Mouse (Mus musculus) gastrocnemius, postnatal 4 days (tissue): Measurements from ENCODE around the gene Olfr223. TPM values are rescaled to one million over a fixed set of nuclear protein-coding genes. Genes with fewer than 3 reads are reported as not detected.
"Not testable (repeated sequence)": the region's sequence is repeated elsewhere in the genome, so short reads cannot be mapped to it uniquely, and the experiment has no call there.

Source experiments
- DNase-seq, 2 experiments: peaks; one replicate each; pipeline ENCODE4 v3.0.0; 2021 to 2022; ENCODE audit warnings: low spot score in 2 of 2, mixed read lengths in 2 of 2
- long read RNA-seq, 2 experiments: library from polyadenylated mRNA; stranded (forward); transcript quantifications; one replicate each; pipeline ENCODE4 v2.0.0; 2021
- total RNA-seq, 2 experiments: library from RNA; stranded (reverse); gene quantifications; 2 replicates each; pipeline ENCODE4 v1.2.3; 2021

The Olfr223 gene
- total RNA-seq: not detected
- long read RNA-seq, experiment 1: 0 reads
- long read RNA-seq, experiment 2: 0 reads

- DNase-seq: no peak
Measured at GRCm38 (mm10) chr11:59593189-59593588, at the start of gene Olfr223. Gene Olfr223 (minus strand): TSS chr11:59593289.

- no peak for DNase-seq
Measured at GRCm38 (mm10) chr11:59642420-59642819, 49.3 kb upstream of the Olfr223 start.

- no peak for DNase-seq
Measured at GRCm38 (mm10) chr11:59641227-59641626, 48.1 kb upstream of the Olfr223 start.

GRCm38 (mm10) chr11:59639957-59640643 lies 47.0 kb upstream of the Olfr223 start:
- DNase-seq: peak in 1 of 2 experiments; percentile 31

GRCm38 (mm10) chr11:59636695-59637414 lies 43.8 kb upstream of the Olfr223 start:
- DNase-seq: peak in 1 of 2 experiments; percentile 4

- peak in 1 of 2 experiments; percentile 47 for DNase-seq
Measured at GRCm38 (mm10) chr11:59635821-59636694, 43.0 kb upstream of the Olfr223 start.

- DNase-seq: peak in 1 of 2 experiments; percentile 38
Measured at GRCm38 (mm10) chr11:59635251-59635795, 42.2 kb upstream of the Olfr223 start.

- DNase-seq: no peak
Measured at GRCm38 (mm10) chr11:59634001-59634660, 41.0 kb upstream of the Olfr223 start.

- peak; percentile 31 to 50 for DNase-seq
Measured at GRCm38 (mm10) chr11:59633037-59633436, 39.9 kb upstream of the Olfr223 start.

GRCm38 (mm10) chr11:59631980-59632379 lies 38.9 kb upstream of the Olfr223 start:
- DNase-seq: no peak

GRCm38 (mm10) chr11:59629871-59630270 lies 36.8 kb upstream of the Olfr223 start:
- no peak for DNase-seq

GRCm38 (mm10) chr11:59628177-59628576 lies 35.1 kb upstream of the Olfr223 start:
- DNase-seq: no peak

GRCm38 (mm10) chr11:59626192-59626591 lies 33.1 kb upstream of the Olfr223 start:
- DNase-seq: no peak

- DNase-seq: peak; percentile 24 to 53
Measured at GRCm38 (mm10) chr11:59624017-59624630, 31.0 kb upstream of the Olfr223 start.

- no peak for DNase-seq
Measured at GRCm38 (mm10) chr11:59622214-59622613, 29.1 kb upstream of the Olfr223 start.

GRCm38 (mm10) chr11:59616986-59617385 lies 23.9 kb upstream of the Olfr223 start:
- not testable (repeated sequence) for DNase-seq

GRCm38 (mm10) chr11:59614120-59614519 lies 21.0 kb upstream of the Olfr223 start:
- no peak for DNase-seq

- no peak for DNase-seq
Measured at GRCm38 (mm10) chr11:59611646-59612045, 18.6 kb upstream of the Olfr223 start.

GRCm38 (mm10) chr11:59602287-59602686 lies 9.2 kb upstream of the Olfr223 start:
- DNase-seq: no peak

- DNase-seq: no peak
Measured at GRCm38 (mm10) chr11:59600872-59601271, 7.8 kb upstream of the Olfr223 start.
